Mouse (Mus musculus) kidney, postnatal 0 days (tissue): ENCODE results near the gene Keg1. TPM values are rescaled to one million over a fixed set of nuclear protein-coding genes. Genes with fewer than 3 reads are reported as not detected.

ENCODE experiments used
- ATAC-seq: fragments of 200-750 bp; cut with Nextera tagmentation; replicated peaks from 2 replicates; pipeline ENCODE4 v1.8.0; 2017; ENCODE audit warnings: low read depth, moderate number of reproducible peaks, moderate TSS enrichment, moderate library complexity; ENCODE audit not compliant: low FRiP score
- DNase-seq: peaks from one replicate; pipeline ENCODE4 v3.0.0-alpha.2; 2016; ENCODE audit warnings: low spot score
- H3K27ac ChIP-seq: fragments of 300-500 bp; sonication (generic); 2 replicates; pipeline ENCODE4 v1.5.1; 2014; ENCODE audit warnings: mild to moderate bottlenecking
- H3K27me3 ChIP-seq: fragments of 300-500 bp; sonication (generic); 2 replicates; pipeline ENCODE4 v1.6.1; 2014; ENCODE audit warnings: low read length, mixed read lengths; ENCODE audit not compliant: insufficient read depth
- H3K36me3 ChIP-seq: fragments of 300-500 bp; sonication (generic); 2 replicates; pipeline ENCODE4 v1.6.1; 2014; ENCODE audit warnings: low read length, mixed read lengths; ENCODE audit not compliant: insufficient read depth
- H3K4me1 ChIP-seq: fragments of 300-500 bp; sonication (generic); replicated peaks from 2 replicates; pipeline ENCODE4 v1.6.1; 2014; ENCODE audit warnings: antibody characterized with exemption, low read length, mixed read lengths; ENCODE audit not compliant: insufficient read depth
- H3K4me2 ChIP-seq: fragments of 300-500 bp; sonication (generic); 2 replicates; pipeline ENCODE4 v1.6.1; 2014; ENCODE audit warnings: mild to moderate bottlenecking, low read length, moderate library complexity, mixed read lengths
- H3K4me3 ChIP-seq: fragments of 300-500 bp; sonication (generic); replicated peaks from 2 replicates; pipeline ENCODE4 v1.5.1; 2014; ENCODE audit warnings: low read depth, low read length
- H3K9ac ChIP-seq: fragments of 300-500 bp; sonication (generic); 2 replicates; pipeline ENCODE4 v1.6.1; 2014; ENCODE audit warnings: low read depth, low read length
- H3K9me3 ChIP-seq: fragments of 300-500 bp; sonication (generic); replicated peaks from 2 replicates; pipeline ENCODE4 v1.6.1; 2016; ENCODE audit warnings: low read length, inconsistent platforms, mixed read lengths
- CTCF ChIP-seq: IDR thresholded peaks from 2 replicates; pipeline ENCODE4 v1.5.1; 2016; ENCODE audit warnings: antibody characterized with exemption, low read depth, mild to moderate bottlenecking, moderate library complexity
- WGBS: fragments of 180-500 bp; shearing (Covaris S2); extraction: QIAGEN DNeasy Blood & Tissue Kit; methylation state at CpG from one replicate; pipeline ENCODE4 v1.1.7; 2014; 5-methylcytosine and 5-hydroxymethylcytosine counted together
- polyA plus RNA-seq: library from polyadenylated mRNA; unstranded; fragments of >200 nt; fragmentation: Nextera tagmentation; extraction: Ambion mirVana; gene quantifications from 2 replicates; pipeline ENCODE4 v1.2.1, GENCODE M21; 2015

Keg1 gene
- polyA plus RNA-seq, 1 experiment from 2014 or later: 140 TPM

DNA sequence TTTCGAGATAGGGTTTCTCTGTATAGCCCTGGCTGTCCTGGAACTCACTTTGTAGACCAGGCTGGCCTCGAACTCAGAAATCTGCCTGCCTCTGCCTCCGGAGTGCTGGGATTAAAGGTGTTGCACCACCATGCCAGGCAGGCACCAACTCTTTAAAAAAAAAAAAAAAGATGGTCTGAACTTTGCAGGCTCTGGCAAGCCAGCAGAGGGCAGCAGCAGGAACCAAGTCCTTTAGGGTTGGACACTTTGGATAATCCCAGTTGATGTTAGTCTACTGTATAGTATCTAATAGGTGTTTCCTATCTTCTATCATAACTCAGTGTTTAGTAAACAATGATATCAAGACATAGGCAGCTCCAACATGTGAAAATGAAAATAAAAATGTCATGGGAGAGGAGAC is 26.7 kb downstream of the Keg1 start:
- WGBS: 93% methylated on average over 2 of the region's 3 CpGs
- no peaks in the 10 kb centered on the region for H3K36me3 ChIP-seq
- no peak overlapping the region for H3K4me3 ChIP-seq
- no peak overlapping the region for H3K27ac ChIP-seq
- no peaks in the 10 kb centered on the region for H3K27me3 ChIP-seq
- H3K4me1 ChIP-seq: no peaks in the 10 kb centered on the region
- no peaks in the 10 kb centered on the region for H3K9me3 ChIP-seq
- H3K4me2 ChIP-seq: no peak overlapping the region
- DNase-seq (peak; percentile 10), ATAC-seq (no peak)
- peak; percentile 48; the same call in 1 of the 2 replicates for TF ChIP-seq CTCF
- H3K9ac ChIP-seq: no peak overlapping the region

GRCm38 (mm10) chr19:12725851-12726250 is 30.3 kb downstream of the Keg1 start:
- no peaks in the 10 kb centered on the region for H3K27me3 ChIP-seq
- WGBS: 80% methylated on average over 1 of the region's 1 CpGs
- H3K4me1 ChIP-seq: no peaks in the 10 kb centered on the region
- H3K9me3 ChIP-seq: no peaks in the 10 kb centered on the region
- H3K9ac ChIP-seq: no peak overlapping the region
- no peak for DNase-seq
- H3K27ac ChIP-seq: no peak overlapping the region
- H3K4me2 ChIP-seq: no peak overlapping the region
- no peaks in the 10 kb centered on the region for H3K36me3 ChIP-seq
- H3K4me3 ChIP-seq: no peak overlapping the region
- ATAC-seq: no peak
- no peak for TF ChIP-seq CTCF

- H3K36me3 ChIP-seq: no peaks in the 10 kb centered on the region
- TF ChIP-seq CTCF: no peak
- H3K4me1 ChIP-seq: no peaks in the 10 kb centered on the region
- DNase-seq (no peak), ATAC-seq (no peak)
- H3K9me3 ChIP-seq: no peaks in the 10 kb centered on the region
- no peaks in the 10 kb centered on the region for H3K27me3 ChIP-seq
- H3K9ac ChIP-seq: no peak overlapping the region
- no peak overlapping the region for H3K27ac ChIP-seq
- WGBS: 65% methylated on average over 1 of the region's 1 CpGs
- H3K4me3 ChIP-seq: no peak overlapping the region
- H3K4me2 ChIP-seq: no peak overlapping the region
Observed at GRCm38 (mm10) chr19:12731036-12731435, 35.5 kb downstream of the Keg1 start.

GRCm38 (mm10) chr19:12731950-12732349 is 36.4 kb downstream of the Keg1 start:
- Histone ChIP-seq H3K9ac (no peak overlapping the region), H3K4me2 (no peak overlapping the region), H3K36me3 (no peaks in the 10 kb centered on the region), H3K27me3 (no peaks in the 10 kb centered on the region), H3K4me3 (no peak overlapping the region), H3K27ac (no peak overlapping the region), H3K4me1 (no peaks in the 10 kb centered on the region), H3K9me3 (no peaks in the 10 kb centered on the region)
- no peak for DNase-seq
- ATAC-seq: no peak
- 85% methylated on average over 2 of the region's 2 CpGs for whole genome bisulfite sequencing
- no peak for TF ChIP-seq CTCF

DNA sequence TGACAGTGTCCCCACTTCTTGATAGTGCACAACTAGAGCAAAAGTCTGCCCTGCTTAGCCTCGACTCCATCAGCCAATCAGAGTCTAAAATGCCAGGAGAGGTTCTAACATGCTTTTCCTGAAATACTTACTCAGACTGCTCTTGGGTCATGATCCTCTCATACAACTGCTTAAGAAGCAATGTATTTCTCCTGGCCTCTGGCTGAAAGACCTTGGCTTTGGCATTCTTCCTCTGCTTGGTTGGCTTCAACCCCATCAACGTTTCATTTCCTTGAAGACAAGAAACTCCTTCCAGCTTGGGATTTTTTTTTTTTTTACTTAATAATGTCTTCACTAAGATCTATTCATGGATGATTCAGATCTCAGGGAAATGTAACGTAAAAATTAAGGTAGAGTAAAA is 60.7 kb downstream of the Keg1 start:
- Histone ChIP-seq H3K27me3 (no peaks in the 10 kb centered on the region), H3K36me3 (no peaks in the 10 kb centered on the region), H3K4me3 (no peak overlapping the region), H3K27ac (no peak overlapping the region), H3K9ac (no peak overlapping the region), H3K9me3 (no peaks in the 10 kb centered on the region), H3K4me2 (no peak overlapping the region), H3K4me1 (no peaks in the 10 kb centered on the region)
- no peak for TF ChIP-seq CTCF
- 85% methylated on average over 3 of the region's 3 CpGs for WGBS
- DNase-seq (no peak), ATAC-seq (no peak)

DNA sequence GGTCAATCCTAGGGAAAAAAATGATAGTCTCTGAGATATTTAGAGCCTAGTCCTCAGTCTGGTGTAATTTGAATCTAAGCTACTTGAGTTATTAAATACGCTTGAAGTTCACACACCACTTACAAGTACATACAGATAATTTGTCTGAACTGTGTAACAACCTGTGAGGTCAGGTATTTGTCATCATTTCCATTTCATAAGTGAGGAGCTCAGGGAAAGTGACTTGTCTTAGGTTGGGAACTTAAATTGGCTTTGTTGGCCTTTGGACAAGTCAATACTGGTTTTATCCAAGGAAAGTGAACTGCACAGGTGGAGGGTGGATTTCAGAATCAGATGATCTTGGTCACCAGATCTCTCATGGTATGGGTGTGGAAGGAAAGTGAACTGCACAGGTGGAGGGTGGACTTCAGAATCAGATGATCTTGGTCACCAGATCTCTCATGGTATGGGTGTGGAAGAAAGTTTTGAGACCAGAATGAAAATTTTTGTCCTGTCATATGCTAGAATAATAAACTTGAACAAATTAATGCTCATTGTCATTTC is 63.4 kb downstream of the Keg1 start:
- TF ChIP-seq CTCF: no peak
- H3K4me3 ChIP-seq: no peak overlapping the region
- 0 out of 2 replicates have a peak, but pooled peaks cover 9% of the 10 kb centered on the region for H3K36me3 ChIP-seq
- WGBS: 89% methylated on average over 1 of the region's 1 CpGs
- no peaks in the 10 kb centered on the region for H3K9me3 ChIP-seq
- H3K27ac ChIP-seq: no peak overlapping the region
- no peak overlapping the region for H3K4me2 ChIP-seq
- no peaks in the 10 kb centered on the region for H3K27me3 ChIP-seq
- ATAC-seq: no peak
- H3K9ac ChIP-seq: no peak overlapping the region
- DNase-seq: no peak
- H3K4me1 ChIP-seq: no peaks in the 10 kb centered on the region

GRCm38 (mm10) chr19:12759656-12760055 is 64.1 kb downstream of the Keg1 start:
- TF ChIP-seq CTCF: no peak
- no peak overlapping the region for H3K4me3 ChIP-seq
- no peak for ATAC-seq
- 0 out of 2 replicates have a peak, but pooled peaks cover 11% of the 10 kb centered on the region for H3K36me3 ChIP-seq
- H3K4me1 ChIP-seq: no peaks in the 10 kb centered on the region
- H3K4me2 ChIP-seq: no peak overlapping the region
- no peaks in the 10 kb centered on the region for H3K9me3 ChIP-seq
- 73% methylated on average over 2 of the region's 2 CpGs for WGBS
- no peak for DNase-seq
- H3K27me3 ChIP-seq: no peaks in the 10 kb centered on the region
- no peak overlapping the region for H3K9ac ChIP-seq
- H3K27ac ChIP-seq: no peak overlapping the region
